Comparison of ENCODE assay signal across 8 mouse cellular contexts in genomic region chr2:119321771-119322586, GRCm38 (mm10). TPM values are rescaled to one million over a fixed set of nuclear protein-coding genes. Genes with fewer than 3 reads are reported as not detected.
DNase-seq lines count a peak whose midpoint lies in the region; ATAC-seq lines count a peak whose summit lies in the region.

No protein-coding gene starts in this region.

- H3K27me3 ChIP-seq in erythroblast, embryonic 14.5 days (ENCODE audit: control insufficient read depth), result peaks cover 66% of the 10 kb centered on the region
- peaks cover 100% of the 10 kb centered on the region for H3K27me3 ChIP-seq in hindbrain, embryonic 10.5 days (ENCODE audit: insufficient read depth, poor library complexity, severe bottlenecking)
- peaks cover 100% of the 10 kb centered on the region for H3K27me3 ChIP-seq in midbrain, embryonic 10.5 days (ENCODE audit: low read depth, poor library complexity, severe bottlenecking)

- no peak for ATAC-seq in erythroblast, adult 5-6 weeks (replicated peaks; ENCODE audit: low FRiP score, poor library complexity, severe bottlenecking)
- no peak for ATAC-seq in granulocyte monocyte progenitor cell, adult 5-6 weeks (replicated peaks; ENCODE audit: poor library complexity, severe bottlenecking)
- ATAC-seq in erythroid progenitor cell, adult 5-6 weeks (replicated peaks; ENCODE audit: low FRiP score, poor library complexity, severe bottlenecking), result no peak

- H3K36me3 ChIP-seq in erythroblast, embryonic 14.5 days (ENCODE audit: control insufficient read depth), result no peaks in the 10 kb centered on the region
- no peaks in the 10 kb centered on the region for H3K36me3 ChIP-seq in hindbrain, embryonic 10.5 days
- no peaks in the 10 kb centered on the region for H3K36me3 ChIP-seq in midbrain, embryonic 10.5 days

- 2% methylated on average over 48 of the region's 48 CpGs for WGBS in hindbrain, embryonic 10.5 days
- WGBS in midbrain, embryonic 10.5 days, result 1% methylated on average over 48 of the region's 48 CpGs

- peaks cover 57% of the 10 kb centered on the region for H3K4me1 ChIP-seq in erythroblast, embryonic 14.5 days (ENCODE audit: control insufficient read depth)
- H3K4me1 ChIP-seq in hindbrain, embryonic 10.5 days (replicated peaks), result peaks cover 63% of the 10 kb centered on the region
- H3K4me1 ChIP-seq in midbrain, embryonic 10.5 days, result peaks cover 64% of the 10 kb centered on the region

- DNase-seq in ZHBTc4 (ENCODE audit: low read depth, low spot score), result peak; percentile 62
- DNase-seq in hindbrain, embryonic 10.5 days (ENCODE audit: low spot score), result peak; percentile 79
- no peak for DNase-seq in midbrain, embryonic 10.5 days (ENCODE audit: low spot score)
- DNase-seq in adrenal gland, postnatal 25 days, result no peak

- peaks cover 9% of the 10 kb centered on the region; the same call in 1 of the 2 replicates for H3K9me3 ChIP-seq in erythroblast, embryonic 14.5 days (ENCODE audit: control insufficient read depth, low read length)
- no peaks in the 10 kb centered on the region for H3K9me3 ChIP-seq in hindbrain, embryonic 10.5 days
- H3K9me3 ChIP-seq in midbrain, embryonic 10.5 days (replicated peaks), result no peaks in the 10 kb centered on the region

- H3K27ac ChIP-seq in hindbrain, embryonic 10.5 days, result peak overlapping the region; percentile 79
- H3K27ac ChIP-seq in midbrain, embryonic 10.5 days (replicated peaks), result peak overlapping the region; percentile 75

- H3K4me3 ChIP-seq in erythroblast, embryonic 14.5 days (replicated peaks), result peak overlapping the region; percentile 41
- peak overlapping the region; percentile 51 for H3K4me3 ChIP-seq in hindbrain, embryonic 10.5 days
- peak overlapping the region; percentile 51 for H3K4me3 ChIP-seq in midbrain, embryonic 10.5 days

RNA-seq across cellular contexts. Expression of gene Dll4, which starts 3.6 kb away (rescaled TPM):
- 0.04 and 0.05 TPM in 2 replicates for polyA plus RNA-seq in erythroblast, embryonic 14.5 days (2012)
- total RNA-seq in erythroblast, adult 5-6 weeks (2015; ENCODE audit: low replicate concordance), result not detected in 2 replicates
- not detected in 2 replicates for total RNA-seq in erythroblast, adult 5-6 weeks (2017; ENCODE audit: low replicate concordance)
- polyA plus RNA-seq in hindbrain, embryonic 10.5 days (2016; fragmentation: Nextera tagmentation; extraction: Ambion mirVana), result 4.7 and 5.8 TPM in 2 replicates
- polyA plus RNA-seq in midbrain, embryonic 10.5 days (2016; fragmentation: Nextera tagmentation; extraction: Ambion mirVana), result 5.7 TPM in 2 replicates
- 8.0 and 12.9 TPM in 2 replicates for total RNA-seq in adrenal gland, postnatal 25 days (2021)
- total RNA-seq in granulocyte monocyte progenitor cell, adult 5-6 weeks (2014; fragmentation: Nextera tagmentation), result not detected in 2 replicates
- not detected in 2 replicates for total RNA-seq in granulocyte monocyte progenitor cell, adult 5-6 weeks (2017)
- not detected in 2 replicates for total RNA-seq in erythroid progenitor cell, adult 5-6 weeks (2015; ENCODE audit: low replicate concordance)
- total RNA-seq in erythroid progenitor cell, adult 5-6 weeks (2017; ENCODE audit: low replicate concordance), result not detected in 2 replicates

RNA-seq across cellular contexts. Expression of gene Chac1, which starts 29.1 kb away (rescaled TPM):
- 3.1 and 7.6 TPM in 2 replicates for polyA plus RNA-seq in erythroblast, embryonic 14.5 days (2012)
- 0.77 TPM in 1 of 2 replicates, not detected in the other for total RNA-seq in erythroblast, adult 5-6 weeks (2015; ENCODE audit: low replicate concordance)
- total RNA-seq in erythroblast, adult 5-6 weeks (2017; ENCODE audit: low replicate concordance), result 0.42 and 1.0 TPM in 2 replicates
- polyA plus RNA-seq in hindbrain, embryonic 10.5 days (2016; fragmentation: Nextera tagmentation; extraction: Ambion mirVana), result 0.67 and 0.81 TPM in 2 replicates
- 0.78 and 0.95 TPM in 2 replicates for polyA plus RNA-seq in midbrain, embryonic 10.5 days (2016; fragmentation: Nextera tagmentation; extraction: Ambion mirVana)
- 5.0 and 10.2 TPM in 2 replicates for total RNA-seq in adrenal gland, postnatal 25 days (2021)
- total RNA-seq in granulocyte monocyte progenitor cell, adult 5-6 weeks (2014; fragmentation: Nextera tagmentation), result not detected in 2 replicates
- not detected in 2 replicates for total RNA-seq in granulocyte monocyte progenitor cell, adult 5-6 weeks (2017)
- total RNA-seq in erythroid progenitor cell, adult 5-6 weeks (2015; ENCODE audit: low replicate concordance), result 4.3 TPM in 1 of 2 replicates, not detected in the other
- total RNA-seq in erythroid progenitor cell, adult 5-6 weeks (2017; ENCODE audit: low replicate concordance), result 0.13 TPM in 1 of 2 replicates, not detected in the other

RNA-seq across cellular contexts. Expression of gene Vps18, which starts 33.4 kb away (rescaled TPM):
- polyA plus RNA-seq in erythroblast, embryonic 14.5 days (2012), result 0.60 and 0.73 TPM in 2 replicates
- total RNA-seq in erythroblast, adult 5-6 weeks (2015; ENCODE audit: low replicate concordance), result 1.2 and 1.7 TPM in 2 replicates
- total RNA-seq in erythroblast, adult 5-6 weeks (2017; ENCODE audit: low replicate concordance), result 3.1 and 3.8 TPM in 2 replicates
- polyA plus RNA-seq in hindbrain, embryonic 10.5 days (2016; fragmentation: Nextera tagmentation; extraction: Ambion mirVana), result 23.1 and 26.7 TPM in 2 replicates
- 23.1 and 27.5 TPM in 2 replicates for polyA plus RNA-seq in midbrain, embryonic 10.5 days (2016; fragmentation: Nextera tagmentation; extraction: Ambion mirVana)
- 18.5 and 21.1 TPM in 2 replicates for total RNA-seq in adrenal gland, postnatal 25 days (2021)
- total RNA-seq in granulocyte monocyte progenitor cell, adult 5-6 weeks (2014; fragmentation: Nextera tagmentation), result 11.3 and 14.8 TPM in 2 replicates
- total RNA-seq in granulocyte monocyte progenitor cell, adult 5-6 weeks (2017), result 17.2 and 21.1 TPM in 2 replicates
- total RNA-seq in erythroid progenitor cell, adult 5-6 weeks (2015; ENCODE audit: low replicate concordance), result 1.1 and 2.1 TPM in 2 replicates
- total RNA-seq in erythroid progenitor cell, adult 5-6 weeks (2017; ENCODE audit: low replicate concordance), result 3.7 and 4.1 TPM in 2 replicates

RNA-seq across cellular contexts. Expression of gene Rhov, which starts 50.9 kb away (rescaled TPM):
- polyA plus RNA-seq in erythroblast, embryonic 14.5 days (2012), result not detected in 2 replicates
- not detected in 2 replicates for total RNA-seq in erythroblast, adult 5-6 weeks (2015; ENCODE audit: low replicate concordance)
- not detected in 2 replicates for total RNA-seq in erythroblast, adult 5-6 weeks (2017; ENCODE audit: low replicate concordance)
- polyA plus RNA-seq in hindbrain, embryonic 10.5 days (2016; fragmentation: Nextera tagmentation; extraction: Ambion mirVana), result 1.2 and 3.8 TPM in 2 replicates
- polyA plus RNA-seq in midbrain, embryonic 10.5 days (2016; fragmentation: Nextera tagmentation; extraction: Ambion mirVana), result 0.83 and 1.9 TPM in 2 replicates
- 0.49 TPM in 1 of 2 replicates, not detected in the other for total RNA-seq in adrenal gland, postnatal 25 days (2021)
- total RNA-seq in granulocyte monocyte progenitor cell, adult 5-6 weeks (2014; fragmentation: Nextera tagmentation), result not detected in 2 replicates
- total RNA-seq in granulocyte monocyte progenitor cell, adult 5-6 weeks (2017), result 0.26 and 0.65 TPM in 2 replicates
- total RNA-seq in erythroid progenitor cell, adult 5-6 weeks (2015; ENCODE audit: low replicate concordance), result not detected in 2 replicates
- total RNA-seq in erythroid progenitor cell, adult 5-6 weeks (2017; ENCODE audit: low replicate concordance), result not detected in 2 replicates

Comparison
In these comparisons a context has a peak if more than half of its experiments do, and no peak if none do; other contexts are left out.
1. DNase-seq: peak in ZHBTc4 (single experiment) and hindbrain, embryonic 10.5 days (single experiment); none in midbrain, embryonic 10.5 days (single experiment) and adrenal gland, postnatal 25 days (single experiment).
2. Peak in every context shown above with its lines, with median percentiles within 50 percentile points of each other: H3K4me3 ChIP-seq.